Mouse (Mus musculus) cerebellum, adult 2 months (tissue): ENCODE results near the gene Gsdme.

Experiments
- CTCF ChIP-seq: fragments of 200-500 bp; IDR thresholded peaks from 2 replicates; pipeline ENCODE4 v1.5.1; 2011; ENCODE audit warnings: low read depth, mild to moderate bottlenecking, control low read depth, low read length, moderate library complexity, borderline replicate concordance; ENCODE audit not compliant: insufficient read depth
- POLR2A ChIP-seq: fragments of 200-500 bp; IDR thresholded peaks from 2 replicates; pipeline ENCODE4 v1.6.1; 2011; ENCODE audit warnings: low read length, control low read depth, borderline replicate concordance; ENCODE audit not compliant: insufficient read depth

GRCm38 (mm10) chr6:50299071-50299470, 35.4 kb upstream of the Gsdme start:
- no peak for TF ChIP-seq CTCF
- no peak for TF ChIP-seq POLR2A
